Mouse (Mus musculus) CH12.LX (cell line): Measurements from ENCODE around the gene Tsc22d4. TPM values are rescaled to one million over a fixed set of nuclear protein-coding genes. Genes with fewer than 3 reads are reported as not detected.

Experiments used
- DNase-seq: peaks from one replicate; pipeline ENCODE4 v3.0.0-alpha.2; 2013; ENCODE audit errors: extremely low read depth
- H3K27ac ChIP-seq: 2 replicates; pipeline ENCODE4 v1.5.1; 2012; ENCODE audit warnings: low read depth, mild to moderate bottlenecking, control low read depth, moderate library complexity; ENCODE audit not compliant: insufficient read depth
- H3K27me3 ChIP-seq: replicated peaks from 2 replicates; pipeline ENCODE3; 2012; ENCODE audit warnings: inconsistent platforms
- H3K36me3 ChIP-seq, 2 experiments: replicated peaks in 1 of 2; 2 replicates each; pipeline versions ENCODE3 to v1.6.1; 2012; ENCODE audit warnings: inconsistent platforms in 1 of 2, low read length in 1 of 2, mild to moderate bottlenecking in 1 of 2, mixed read lengths in 1 of 2, moderate library complexity in 1 of 2; ENCODE audit not compliant: control insufficient read depth in 1 of 2, insufficient read depth in 1 of 2
- H3K4me1 ChIP-seq, 2 experiments: 2 replicates each; pipeline ENCODE4 v1.6.1; 2012; ENCODE audit warnings: inconsistent platforms in 1 of 2, moderate library complexity in 1 of 2; ENCODE audit not compliant: insufficient read depth in 2 of 2, control insufficient read depth in 1 of 2
- H3K4me2 ChIP-seq: 2 replicates; pipeline ENCODE4 v1.6.1; 2012; ENCODE audit warnings: low read depth, mild to moderate bottlenecking, control low read depth; ENCODE audit not compliant: poor library complexity, insufficient read depth, severe bottlenecking
- H3K4me3 ChIP-seq, 3 experiments: fragments of 150-350 bp in 1 of 3; sonication (generic) in 1 of 3; replicated peaks in 1 of 3; 2 replicates each; pipeline versions ENCODE3 to v1.5.1; 2011 to 2012; ENCODE audit warnings: low read depth in 2 of 3, low read length in 2 of 3, mild to moderate bottlenecking in 2 of 3, moderate library complexity in 2 of 3, control low read depth in 1 of 3, improper control_type of control experiment in 1 of 3, inconsistent platforms in 1 of 3, mixed read lengths in 1 of 3; ENCODE audit not compliant: poor library complexity in 1 of 3
- H3K79me2 ChIP-seq: replicated peaks from 2 replicates; pipeline ENCODE4 v1.6.1; 2012; ENCODE audit warnings: mild to moderate bottlenecking, moderate library complexity; ENCODE audit not compliant: control insufficient read depth, poor library complexity, insufficient read depth, severe bottlenecking; ENCODE audit errors: extremely low read depth
- H3K9ac ChIP-seq: 2 replicates; pipeline ENCODE4 v1.6.1; 2012; ENCODE audit warnings: low read depth, mild to moderate bottlenecking, control low read depth, moderate library complexity; ENCODE audit not compliant: insufficient read depth
- H3K9me3 ChIP-seq: replicated peaks from 2 replicates; pipeline ENCODE3; 2012; ENCODE audit warnings: low read length, inconsistent platforms, mixed read lengths
- CTCF ChIP-seq, 2 experiments: IDR thresholded peaks in 1 of 2; conservative IDR thresholded peaks in 1 of 2; 2 replicates each; pipeline ENCODE4 v1.5.1; 2011 to 2012; ENCODE audit warnings: low read depth in 2 of 2, low read length in 2 of 2, improper control_type of control experiment in 1 of 2, inconsistent platforms in 1 of 2, mild to moderate bottlenecking in 1 of 2, moderate library complexity in 1 of 2
- EP300 ChIP-seq: IDR thresholded peaks from 2 replicates; pipeline ENCODE4 v1.6.1; 2011; ENCODE audit warnings: low read length, improper control_type of control experiment
- ETS1 ChIP-seq: conservative IDR thresholded peaks from 2 replicates; pipeline ENCODE4 v1.6.1; 2012; ENCODE audit warnings: low read depth, mild to moderate bottlenecking, inconsistent platforms, low read length, improper control_type of control experiment, moderate library complexity
- GABPA ChIP-seq: IDR thresholded peaks from 2 replicates; pipeline ENCODE4 v1.6.1; 2012; ENCODE audit warnings: low read depth, low read length, improper control_type of control experiment, inconsistent platforms; ENCODE audit not compliant: insufficient replicate concordance
- HCFC1 ChIP-seq: IDR thresholded peaks from 2 replicates; pipeline ENCODE4 v1.6.1; 2012; ENCODE audit warnings: low read depth, mild to moderate bottlenecking, inconsistent platforms, low read length, improper control_type of control experiment
- IRF4 ChIP-seq: IDR thresholded peaks from 2 replicates; pipeline ENCODE4 v1.6.1; 2014; ENCODE audit warnings: low read depth, mild to moderate bottlenecking, inconsistent platforms, low read length, improper control_type of control experiment
- JUND ChIP-seq: conservative IDR thresholded peaks from 2 replicates; pipeline ENCODE4 v1.6.1; 2011; ENCODE audit warnings: low read depth, low read length, improper control_type of control experiment
- MAFK ChIP-seq: IDR thresholded peaks from 2 replicates; pipeline ENCODE4 v1.6.1; 2011; ENCODE audit warnings: low read length, improper control_type of control experiment; ENCODE audit not compliant: insufficient replicate concordance
- MXI1 ChIP-seq: IDR thresholded peaks from 2 replicates; pipeline ENCODE4 v1.6.1; 2011; ENCODE audit warnings: mild to moderate bottlenecking, low read depth, low read length, improper control_type of control experiment
- NELFE ChIP-seq: IDR thresholded peaks from 2 replicates; pipeline ENCODE4 v1.6.1; 2011; ENCODE audit warnings: low read depth, low read length, improper control_type of control experiment
- NRF1 ChIP-seq: IDR thresholded peaks from 2 replicates; pipeline ENCODE4 v1.6.1; 2014; ENCODE audit warnings: low read depth, mild to moderate bottlenecking, inconsistent platforms, low read length, improper control_type of control experiment, moderate library complexity
- POLR2AphosphoS2 ChIP-seq: IDR thresholded peaks from 2 replicates; pipeline ENCODE4 v1.6.1; 2011; ENCODE audit warnings: low read depth, low read length, improper control_type of control experiment
- SIN3A ChIP-seq: IDR thresholded peaks from 2 replicates; pipeline ENCODE4 v1.6.1; 2012; ENCODE audit warnings: low read length, improper control_type of control experiment, inconsistent platforms
- SMC3 ChIP-seq: IDR thresholded peaks from 2 replicates; pipeline ENCODE4 v1.6.1; 2011; ENCODE audit warnings: low read depth, low read length, improper control_type of control experiment
- TBP ChIP-seq: conservative IDR thresholded peaks from 2 replicates; pipeline ENCODE4 v1.6.1; 2011; ENCODE audit warnings: low read depth, low read length, improper control_type of control experiment
- UBTF ChIP-seq: IDR thresholded peaks from 2 replicates; pipeline ENCODE4 v1.6.1; 2012; ENCODE audit warnings: low read depth, mild to moderate bottlenecking, inconsistent platforms, low read length, improper control_type of control experiment, moderate library complexity
- USF1 ChIP-seq: IDR thresholded peaks from 2 replicates; pipeline ENCODE4 v1.6.1; 2014; ENCODE audit warnings: low read depth, mild to moderate bottlenecking, inconsistent platforms, low read length, improper control_type of control experiment
- ZC3H11A ChIP-seq: IDR thresholded peaks from 2 replicates; pipeline ENCODE4 v1.6.1; 2012; ENCODE audit warnings: low read depth, mild to moderate bottlenecking, inconsistent platforms, low read length, improper control_type of control experiment
- ZKSCAN1 ChIP-seq: IDR thresholded peaks from 2 replicates; pipeline ENCODE4 v1.6.1; 2012; ENCODE audit warnings: low read depth, inconsistent platforms, low read length, improper control_type of control experiment, borderline replicate concordance
- ZNF384 ChIP-seq: IDR thresholded peaks from 2 replicates; pipeline ENCODE4 v1.6.1; 2012; ENCODE audit warnings: low read depth, low read length, improper control_type of control experiment, inconsistent platforms
- dilution Hi-C: fragments of 300-500 bp; cut with MboI; formaldehyde crosslinking; loops from 2 replicates; pipeline ENCODE4 v1.14.3; 2020; ENCODE audit warnings: low sequenced_read_pairs; ENCODE audit not compliant: extremely low pct_unique_long_range_greater_than_20kb, extremely low pct_ligation_motif_present
- in situ Hi-C: fragments of 300-500 bp; cut with MboI; formaldehyde crosslinking; loops from 3 replicates; pipeline ENCODE4 v1.14.3; 2019; ENCODE audit warnings: low sequenced_read_pairs, low pct_ligation_motif_present, low pct_unique_long_range_greater_than_20kb, mixed read lengths
- polyA plus RNA-seq: library from polyadenylated mRNA; unstranded; fragments of >175 nt; gene quantifications from 2 replicates; pipeline ENCODE4 v1.2.1, GENCODE M21; 2012; ENCODE audit warnings: low read depth; ENCODE audit not compliant: insufficient read length
- total RNA-seq, 2 experiments: library from RNA; depleted of rRNA; stranded (reverse); fragments of 300-350 nt in 1 of 2; fragments of >200 nt in 1 of 2; gene quantifications; 2 replicates each; pipeline ENCODE4 v1.2.3; 2012 to 2014

The Tsc22d4 gene
- total and polyA plus RNA-seq, 3 experiments: 28.2 to 103 (median 39.9) TPM

- TF ChIP-seq SIN3A: peak; percentile 20
Observed at GRCm38 (mm10) chr5:137787151-137787928, 41.8 kb downstream of the Tsc22d4 start, which contains the start of the genes Mepce and Zcwpw1 (continued).

GRCm38 (mm10) chr5:137788171-137788570, 42.6 kb downstream of the Tsc22d4 start:
- peaks cover 10 to 21% of the 10 kb centered on the region in 2 experiments for H3K36me3 ChIP-seq
- H3K27me3 ChIP-seq: no peaks in the 10 kb centered on the region
- no peak overlapping the region for H3K9ac ChIP-seq
- H3K4me2 ChIP-seq: no peak overlapping the region
- DNase-seq: no peak
- peaks cover 17 to 27% of the 10 kb centered on the region in 2 experiments for H3K4me1 ChIP-seq
- dilution Hi-C loops (no loop called here), in situ Hi-C loops (no loop called here)
- no peak for TF ChIP-seq UBTF
- TF ChIP-seq CTCF (conservative IDR thresholded peaks at IDR 0.05 in 1 of 2, IDR thresholded peaks at IDR 0.05 in 1 of 2; ENCODE audit: low read depth in 2 of 2, low read length in 2 of 2): no peak
- no peak for TF ChIP-seq TBP
- TF ChIP-seq USF1: no peak
- no peak for TF ChIP-seq POLR2AphosphoS2
- H3K79me2 ChIP-seq: peaks cover 27% of the 10 kb centered on the region
- peaks cover 2% of the 10 kb centered on the region for H3K9me3 ChIP-seq
- no peak overlapping the region for H3K27ac ChIP-seq
- H3K4me3 ChIP-seq: no peak overlapping the region

GRCm38 (mm10) chr5:137788946-137789531, 43.5 kb downstream of the Tsc22d4 start:
- in situ Hi-C loops (no loop called here), dilution Hi-C loops (no loop called here)
- Histone ChIP-seq H3K79me2 (peaks cover 18% of the 10 kb centered on the region), H3K9me3 (peaks cover 2% of the 10 kb centered on the region), H3K27ac (no peak overlapping the region), H3K9ac (no peak overlapping the region), H3K27me3 (no peaks in the 10 kb centered on the region), H3K4me3 (no peak overlapping the region), H3K4me1 (peaks cover 11 to 18% of the 10 kb centered on the region in 2 experiments), H3K36me3 (peaks cover 7 to 12% of the 10 kb centered on the region in 2 experiments), H3K4me2 (no peak overlapping the region)
- 0 out of 2 replicates have a peak, but pooled peaks have one; percentile 5 for TF ChIP-seq SMC3
- TF ChIP-seq TBP: no peak
- TF ChIP-seq IRF4: no peak
- peak in 1 of 2 experiments; percentile 37; a peak in 2 of 4 replicates for TF ChIP-seq CTCF (conservative IDR thresholded peaks at IDR 0.05 in 1 of 2, IDR thresholded peaks at IDR 0.05 in 1 of 2; ENCODE audit: low read depth in 2 of 2, low read length in 2 of 2)
- no peak for DNase-seq

GRCm38 (mm10) chr5:137791553-137791952, 46.0 kb downstream of the Tsc22d4 start:
- dilution Hi-C loops (no loop called here), in situ Hi-C loops (loop anchor here (5.0 to 10.0 kb wide), 2 partner anchors 86 to 163 kb away; no protein-coding TSS in a partner anchor)
- no peaks in the 10 kb centered on the region for H3K36me3 ChIP-seq
- H3K27ac ChIP-seq: no peak overlapping the region
- DNase-seq: no peak
- H3K4me3 ChIP-seq: no peak overlapping the region
- no peaks in the 10 kb centered on the region for H3K27me3 ChIP-seq
- no peaks in the 10 kb centered on the region for H3K79me2 ChIP-seq
- H3K9ac ChIP-seq: no peak overlapping the region
- H3K4me1 ChIP-seq: peaks cover 0 to 9% of the 10 kb centered on the region in 2 experiments; a peak in 2 of 4 replicates
- peaks cover 2% of the 10 kb centered on the region for H3K9me3 ChIP-seq
- no peak overlapping the region for H3K4me2 ChIP-seq
- TF ChIP-seq NELFE: no peak
- peak; percentile 82 for TF ChIP-seq ZNF384
- no peak for TF ChIP-seq MXI1
- no peak for TF ChIP-seq SIN3A
- no peak for TF ChIP-seq GABPA
- TF ChIP-seq CTCF (conservative IDR thresholded peaks at IDR 0.05 in 1 of 2, IDR thresholded peaks at IDR 0.05 in 1 of 2; ENCODE audit: low read depth in 2 of 2, low read length in 2 of 2): peak in 1 of 2 experiments; percentile 83; a peak in 2 of 4 replicates
- no peak for TF ChIP-seq USF1
- no peak for TF ChIP-seq HCFC1
- no peak for TF ChIP-seq MAFK
- TF ChIP-seq SMC3: peak; percentile 88
- TF ChIP-seq EP300: no peak
- TF ChIP-seq JUND: no peak
- no peak for TF ChIP-seq ZKSCAN1
- no peak for TF ChIP-seq ETS1
- TF ChIP-seq NRF1: no peak
- TF ChIP-seq ZC3H11A: peak; percentile 82
